Mouse (Mus musculus): ENCODE results near the gene Atp6v0a4.

Gene Atp6v0a4

GRCm38 (mm10) chr6:38123471-38124206 lies 747 bp downstream of the Atp6v0a4 start:
- no peak for DNase-seq

GRCm38 (mm10) chr6:38122791-38123190 lies 1.6 kb downstream of the Atp6v0a4 start:
- DNase-seq = no peak

GRCm38 (mm10) chr6:38121843-38122242 lies 2.5 kb downstream of the Atp6v0a4 start:
- DNase-seq = no peak

GRCm38 (mm10) chr6:38120681-38121371 lies 3.6 kb downstream of the Atp6v0a4 start:
- no peak for DNase-seq

- DNase-seq = no peak
Observed at GRCm38 (mm10) chr6:38118341-38118740, 6.0 kb downstream of the Atp6v0a4 start.

- DNase-seq = no peak
Observed at GRCm38 (mm10) chr6:38116107-38116770, 8.1 kb downstream of the Atp6v0a4 start.

- DNase-seq = no peak
Observed at GRCm38 (mm10) chr6:38110859-38111258, 13.5 kb downstream of the Atp6v0a4 start.

GRCm38 (mm10) chr6:38109871-38110270 lies 14.5 kb downstream of the Atp6v0a4 start:
- DNase-seq = no peak

- DNase-seq = no peak
Observed at GRCm38 (mm10) chr6:38109160-38109795, 15.1 kb downstream of the Atp6v0a4 start, which contains the start of gene Tmem213. Tmem213 (plus strand) TSS chr6:38109255.

- DNase-seq = no peak
Observed at GRCm38 (mm10) chr6:38108449-38108848, 15.9 kb downstream of the Atp6v0a4 start.

GRCm38 (mm10) chr6:38105924-38106323 lies 18.5 kb downstream of the Atp6v0a4 start:
- DNase-seq = no peak

GRCm38 (mm10) chr6:38103775-38104174 lies 20.6 kb downstream of the Atp6v0a4 start:
- DNase-seq = no peak

GRCm38 (mm10) chr6:38102216-38102795 lies 22.1 kb downstream of the Atp6v0a4 start:
- DNase-seq = no peak

- DNase-seq = no peak
Observed at GRCm38 (mm10) chr6:38096961-38097370, 27.4 kb downstream of the Atp6v0a4 start.

- no peak for DNase-seq
Observed at GRCm38 (mm10) chr6:38094701-38095100, 29.7 kb downstream of the Atp6v0a4 start.

- no peak for DNase-seq
Observed at GRCm38 (mm10) chr6:38092539-38092938, 31.8 kb downstream of the Atp6v0a4 start.

GRCm38 (mm10) chr6:38087242-38088026 lies 37.0 kb downstream of the Atp6v0a4 start:
- no peak for DNase-seq

GRCm38 (mm10) chr6:38083204-38083603 lies 41.2 kb downstream of the Atp6v0a4 start:
- no peak for DNase-seq

GRCm38 (mm10) chr6:38081727-38082341 lies 42.6 kb downstream of the Atp6v0a4 start:
- DNase-seq = no peak

GRCm38 (mm10) chr6:38080364-38080763 lies 44.0 kb downstream of the Atp6v0a4 start:
- DNase-seq = no peak

GRCm38 (mm10) chr6:38073592-38073991 lies 50.8 kb downstream of the Atp6v0a4 start:
- no peak for DNase-seq

Data from cerebellum, postnatal 14 days (tissue).